Mouse (Mus musculus) lung, embryonic 15.5 days (tissue): Measurements from ENCODE around the gene Foxo3. TPM values are rescaled to one million over a fixed set of nuclear protein-coding genes. Genes with fewer than 3 reads are reported as not detected.

ENCODE experiments used
- ATAC-seq: fragments of 200-750 bp; cut with Nextera tagmentation; 2 replicates; pipeline ENCODE4 v1.8.0; 2017; ENCODE audit warnings: moderate number of reproducible peaks, borderline replicate concordance; ENCODE audit not compliant: low FRiP score, low TSS enrichment; ENCODE audit errors: extremely low read depth
- H3K27ac ChIP-seq: fragments of 300-500 bp; sonication (generic); 2 replicates; pipeline ENCODE4 v1.5.1; 2015; ENCODE audit warnings: moderate library complexity, mild to moderate bottlenecking, inconsistent platforms
- H3K27me3 ChIP-seq: fragments of 300-500 bp; sonication (generic); 2 replicates; pipeline ENCODE4 v1.6.1; 2015; ENCODE audit warnings: inconsistent platforms
- H3K36me3 ChIP-seq: fragments of 300-500 bp; sonication (generic); 2 replicates; pipeline ENCODE4 v1.6.1; 2015; ENCODE audit warnings: inconsistent platforms
- H3K4me1 ChIP-seq: fragments of 300-500 bp; sonication (generic); 2 replicates; pipeline ENCODE4 v1.6.1; 2015; ENCODE audit warnings: inconsistent platforms
- H3K4me2 ChIP-seq: fragments of 300-500 bp; sonication (generic); 2 replicates; pipeline ENCODE4 v1.6.1; 2015; ENCODE audit warnings: inconsistent platforms, mild to moderate bottlenecking, moderate library complexity
- H3K4me3 ChIP-seq: fragments of 300-500 bp; sonication (generic); 2 replicates; pipeline ENCODE4 v1.5.1; 2015; ENCODE audit warnings: mild to moderate bottlenecking, inconsistent platforms
- H3K9ac ChIP-seq: fragments of 300-500 bp; sonication (generic); 2 replicates; pipeline ENCODE4 v1.6.1; 2015; ENCODE audit warnings: inconsistent platforms
- H3K9me3 ChIP-seq: fragments of 300-500 bp; sonication (generic); 2 replicates; pipeline ENCODE4 v1.6.1; 2016; ENCODE audit warnings: inconsistent platforms
- WGBS: fragments of 180-500 bp; shearing (Covaris S2); methylation state at CpG from one replicate; pipeline ENCODE4 v1.1.7; 2015; 5-methylcytosine and 5-hydroxymethylcytosine counted together
- polyA plus RNA-seq: library from polyadenylated mRNA; unstranded; fragments of >200 nt; fragmentation: Nextera tagmentation; extraction: Ambion mirVana; gene quantifications from 2 replicates; pipeline ENCODE4 v1.2.1, GENCODE M21; 2015

The Foxo3 gene
- polyA plus RNA-seq, 1 experiment from 2014 or later = 8.9 TPM

DNA sequence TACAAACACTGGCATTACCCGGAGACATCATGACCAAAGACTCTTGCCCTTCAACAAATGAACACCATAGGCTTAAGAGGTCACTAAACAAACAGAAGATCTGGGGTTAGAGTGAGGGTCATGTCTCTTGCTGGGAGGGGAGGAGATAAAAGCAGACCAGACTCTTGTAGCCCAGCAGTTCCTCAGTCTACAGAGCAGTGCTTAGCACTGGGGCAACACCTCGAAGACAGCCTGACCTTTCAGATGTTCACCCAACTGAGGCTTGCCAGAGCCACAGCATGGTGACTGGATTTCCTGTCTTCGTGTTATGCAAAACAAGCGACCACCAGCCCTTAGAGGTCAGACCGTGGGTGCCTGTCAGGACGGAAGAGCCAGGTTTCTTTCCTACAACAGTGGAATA lies 83.6 kb downstream of the Foxo3 start:
- no peak overlapping the region for H3K4me2 ChIP-seq
- H3K27me3 ChIP-seq = no peaks in the 10 kb centered on the region

DNA sequence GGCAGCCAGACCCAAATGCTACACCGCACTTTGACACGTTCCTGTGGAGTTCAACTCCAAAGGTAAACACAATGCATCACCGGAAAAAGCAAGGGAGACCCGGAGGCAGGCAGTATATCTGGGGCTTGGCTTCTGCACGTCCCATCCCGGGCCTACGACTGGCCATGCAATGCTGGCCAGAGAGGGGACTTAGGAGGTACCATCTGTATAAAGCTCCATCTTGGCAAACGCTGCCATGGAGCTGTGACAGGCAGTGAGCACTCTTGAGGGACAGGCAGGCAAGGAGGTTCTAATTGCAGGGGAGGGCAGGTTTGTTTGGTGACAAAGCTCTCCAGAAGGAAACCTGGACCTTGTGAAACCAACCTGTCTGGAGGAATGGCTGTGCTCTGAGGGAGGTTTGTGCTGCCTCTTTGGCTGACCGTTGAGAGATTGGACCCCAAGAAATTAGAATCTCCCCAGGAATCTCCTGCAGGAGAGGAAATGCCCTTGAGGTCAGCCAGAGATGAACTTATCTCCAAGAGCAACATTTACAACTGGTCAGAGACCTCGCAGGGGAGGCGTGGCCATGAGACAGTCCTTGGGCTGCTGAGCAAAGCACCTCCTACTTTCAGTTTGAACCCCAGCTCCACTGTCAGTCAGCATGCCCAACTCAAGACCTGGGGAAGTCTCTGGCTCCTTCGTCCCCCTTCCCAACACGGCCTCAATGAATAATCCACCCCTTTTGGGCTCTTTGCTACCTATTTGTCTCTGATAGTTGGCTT lies 86.7 kb downstream of the Foxo3 start:
- 49% methylated on average over 13 of the region's 13 CpGs for WGBS
- H3K4me1 ChIP-seq = peaks cover 31% of the 10 kb centered on the region
- H3K4me2 ChIP-seq = no peak overlapping the region
- H3K9me3 ChIP-seq = no peaks in the 10 kb centered on the region
- H3K36me3 ChIP-seq = peaks cover 11% of the 10 kb centered on the region; the same call in 1 of the 2 replicates
- H3K27ac ChIP-seq = no peak overlapping the region
- no peak overlapping the region for H3K9ac ChIP-seq
- no peak overlapping the region for H3K4me3 ChIP-seq
- ATAC-seq = no peak
- H3K27me3 ChIP-seq = no peaks in the 10 kb centered on the region

More for the DNA sequence above, 83.6 kb downstream of the Foxo3 start:
- peaks cover 41% of the 10 kb centered on the region for H3K4me1 ChIP-seq
- H3K4me3 ChIP-seq = no peak overlapping the region
- H3K27ac ChIP-seq = no peak overlapping the region
- no peak for ATAC-seq
- H3K9me3 ChIP-seq = no peaks in the 10 kb centered on the region
- H3K9ac ChIP-seq = no peak overlapping the region
- peaks cover 20% of the 10 kb centered on the region for H3K36me3 ChIP-seq
- WGBS = 31% methylated on average over 6 of the region's 6 CpGs

DNA sequence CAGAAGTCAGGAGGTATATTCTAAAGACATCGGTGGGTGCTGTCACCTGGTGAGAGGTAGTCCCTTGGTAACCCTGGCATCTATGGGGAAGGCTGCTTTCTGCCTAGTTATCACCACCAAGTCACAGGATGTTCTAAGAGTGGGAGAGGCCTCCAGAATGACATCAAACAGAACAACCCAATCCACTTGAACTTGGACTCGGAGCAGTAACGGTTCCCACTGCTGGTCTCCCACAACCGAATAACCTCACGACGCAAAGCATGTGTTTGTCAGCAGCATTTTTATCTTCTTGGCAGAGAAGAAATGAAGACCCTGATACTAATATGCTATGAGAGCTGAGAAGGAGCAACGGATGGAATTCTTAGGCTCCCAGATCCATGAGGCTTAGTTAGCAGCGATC lies 87.5 kb downstream of the Foxo3 start:
- H3K9ac ChIP-seq = no peak overlapping the region
- 68% methylated on average over 8 of the region's 8 CpGs for WGBS
- no peak overlapping the region for H3K27ac ChIP-seq
- peaks cover 19% of the 10 kb centered on the region; the same call in 1 of the 2 replicates for H3K36me3 ChIP-seq
- no peak overlapping the region for H3K4me2 ChIP-seq
- no peak overlapping the region for H3K4me3 ChIP-seq
- H3K4me1 ChIP-seq = peaks cover 31% of the 10 kb centered on the region
- H3K27me3 ChIP-seq = no peaks in the 10 kb centered on the region
- H3K9me3 ChIP-seq = no peaks in the 10 kb centered on the region
- ATAC-seq = no peak

DNA sequence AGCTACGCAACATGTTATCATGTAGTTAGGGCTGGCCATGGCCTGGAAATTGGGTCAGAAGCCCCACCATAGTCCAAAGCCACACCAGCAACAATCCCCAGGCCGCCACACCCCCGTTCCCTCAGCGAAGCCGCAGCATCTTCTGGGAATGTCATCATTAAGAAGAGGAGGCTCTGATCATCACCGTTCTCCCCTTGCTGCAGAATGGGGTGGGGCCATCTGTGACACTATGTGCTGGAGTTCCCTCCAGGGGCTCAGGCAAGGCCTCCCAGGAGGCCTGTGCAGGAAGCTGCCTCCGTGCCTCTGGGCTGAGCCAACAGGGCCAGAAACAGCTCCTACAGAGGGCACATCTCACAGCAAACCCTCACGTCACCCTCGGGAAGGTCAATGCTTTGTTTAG lies 88.5 kb downstream of the Foxo3 start:
- Histone ChIP-seq H3K36me3 (peaks cover 28% of the 10 kb centered on the region), H3K9me3 (no peaks in the 10 kb centered on the region), H3K9ac (no peak overlapping the region), H3K27ac (no peak overlapping the region), H3K4me2 (no peak overlapping the region), H3K4me3 (no peak overlapping the region), H3K4me1 (peaks cover 30% of the 10 kb centered on the region), H3K27me3 (no peaks in the 10 kb centered on the region)
- no peak for ATAC-seq
- WGBS = 62% methylated on average over 9 of the region's 9 CpGs

DNA sequence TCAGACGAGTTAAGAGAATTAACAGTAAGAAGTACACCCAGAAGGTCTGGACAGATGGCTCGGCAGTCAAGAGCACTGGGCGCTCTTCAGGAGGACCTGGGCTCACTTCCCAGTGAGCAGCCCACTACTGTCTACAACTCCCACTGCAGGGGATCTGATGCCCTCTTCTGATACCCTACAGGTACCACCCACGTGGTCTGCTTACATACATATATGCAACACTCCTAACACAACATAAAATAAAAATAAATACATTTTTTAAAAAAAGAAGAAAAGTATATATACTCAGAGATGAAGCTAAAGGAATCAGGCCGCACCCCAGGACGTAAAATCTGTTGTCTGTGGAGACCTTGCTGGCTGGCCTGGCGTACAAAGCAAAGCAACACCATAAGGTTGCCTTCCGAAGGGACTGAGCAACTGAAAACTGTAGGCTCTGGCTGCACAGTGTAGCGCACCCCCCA lies 89.6 kb downstream of the Foxo3 start:
- H3K27ac ChIP-seq = no peak overlapping the region
- H3K27me3 ChIP-seq = no peaks in the 10 kb centered on the region
- H3K9ac ChIP-seq = no peak overlapping the region
- no peak overlapping the region for H3K4me2 ChIP-seq
- 79% methylated on average over 9 of the region's 9 CpGs for WGBS
- H3K9me3 ChIP-seq = no peaks in the 10 kb centered on the region
- H3K4me1 ChIP-seq = peaks cover 25% of the 10 kb centered on the region
- no peak overlapping the region for H3K4me3 ChIP-seq
- peaks cover 34% of the 10 kb centered on the region for H3K36me3 ChIP-seq
- no peak for ATAC-seq

DNA sequence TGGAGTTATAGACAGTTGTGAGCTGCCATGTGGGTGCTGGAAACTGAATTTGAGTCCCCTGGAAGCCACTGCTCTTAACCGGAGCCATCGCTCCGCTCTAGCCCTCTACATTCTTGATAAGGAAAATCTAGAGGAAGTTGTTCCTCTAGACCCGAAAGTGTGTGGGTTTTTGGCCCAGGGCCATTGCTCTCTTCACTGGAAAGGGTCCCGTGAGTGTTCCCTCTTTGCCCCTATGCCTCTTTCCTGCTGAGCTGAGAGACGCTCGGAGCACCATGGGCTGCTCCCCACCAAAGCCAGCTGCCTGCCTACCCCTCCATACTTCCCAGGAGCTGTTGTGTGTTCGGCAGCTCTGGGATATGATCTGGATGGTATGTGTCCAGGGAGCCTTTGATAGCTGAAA lies 96.2 kb downstream of the Foxo3 start:
- 66% methylated on average over 8 of the region's 8 CpGs for WGBS
- no peak for ATAC-seq
- Histone ChIP-seq H3K4me3 (no peak overlapping the region), H3K27me3 (no peaks in the 10 kb centered on the region), H3K9me3 (no peaks in the 10 kb centered on the region), H3K9ac (no peak overlapping the region), H3K4me1 (no peaks in the 10 kb centered on the region; the same call in 1 of the 2 replicates), H3K27ac (no peak overlapping the region), H3K36me3 (peaks cover 27% of the 10 kb centered on the region), H3K4me2 (no peak overlapping the region)

DNA sequence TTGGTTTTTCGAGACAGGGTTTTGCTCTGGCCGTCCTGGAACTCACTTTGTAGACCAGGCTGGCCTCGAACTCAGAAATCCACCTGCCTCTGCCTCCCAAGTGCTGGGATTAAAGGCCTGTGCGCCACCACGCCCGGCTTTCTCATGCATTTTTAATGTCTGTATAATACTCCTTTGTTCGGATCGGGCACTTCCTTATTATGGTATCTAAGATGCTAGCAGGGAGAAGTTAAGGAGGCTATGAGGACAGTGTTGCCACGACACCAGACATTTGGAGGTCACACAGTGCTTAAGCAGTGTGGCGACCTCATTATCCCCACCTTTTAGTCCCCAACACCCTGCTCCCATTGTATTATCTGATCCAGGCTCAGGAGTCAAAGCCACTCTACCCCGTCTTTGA lies 97.8 kb downstream of the Foxo3 start:
- H3K4me2 ChIP-seq = no peak overlapping the region
- H3K9me3 ChIP-seq = no peaks in the 10 kb centered on the region
- no peak overlapping the region for H3K4me3 ChIP-seq
- no peaks in the 10 kb centered on the region for H3K27me3 ChIP-seq
- H3K27ac ChIP-seq = no peak overlapping the region
- H3K4me1 ChIP-seq = no peaks in the 10 kb centered on the region; the same call in 1 of the 2 replicates
- no peak overlapping the region for H3K9ac ChIP-seq
- ATAC-seq = no peak
- WGBS = 95% methylated on average over 11 of the region's 11 CpGs
- peaks cover 13% of the 10 kb centered on the region for H3K36me3 ChIP-seq

DNA sequence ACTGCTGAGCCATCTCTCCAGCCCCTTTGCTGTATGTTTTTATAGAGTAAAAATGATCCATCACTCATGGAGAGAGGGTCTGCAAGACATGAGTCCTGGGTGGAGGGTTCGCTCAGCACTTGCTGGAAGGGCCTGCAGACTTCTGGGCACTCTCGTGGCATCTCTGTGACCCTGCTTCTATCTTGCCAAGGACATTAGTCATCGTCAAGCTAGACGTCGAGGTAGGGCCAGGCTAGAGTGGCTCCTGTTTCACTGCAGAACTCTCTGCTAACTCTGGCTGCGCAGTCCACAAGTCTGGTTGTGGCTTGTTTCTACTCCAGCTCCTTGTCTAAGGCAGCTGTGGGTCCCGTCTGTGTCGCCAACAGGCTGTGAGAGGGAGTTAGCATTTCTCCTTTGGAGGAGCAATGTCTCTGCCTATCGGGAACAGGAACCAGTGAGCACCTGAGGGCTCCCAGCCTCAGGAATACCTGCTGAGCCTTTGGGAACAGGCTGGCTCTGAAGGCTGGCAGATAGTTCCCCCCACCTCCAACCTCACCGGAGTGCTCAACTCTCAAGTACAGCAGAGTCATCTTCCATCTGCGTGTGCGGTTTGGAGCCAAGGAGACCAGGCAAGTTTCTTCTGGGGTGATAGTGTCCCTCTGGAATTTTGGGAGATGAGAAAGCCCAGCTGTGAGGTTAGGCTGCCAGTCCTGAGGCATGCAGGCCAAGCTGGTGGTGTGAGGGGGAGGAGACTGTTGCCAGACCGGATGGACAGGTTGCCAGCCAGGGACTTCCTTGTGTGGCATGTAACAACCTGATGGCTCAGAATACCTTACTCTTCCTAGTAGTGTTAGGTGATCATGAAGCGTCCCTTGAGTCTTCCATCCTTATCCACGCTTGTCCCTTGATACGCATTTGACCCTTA lies 98.5 kb downstream of the Foxo3 start:
- Histone ChIP-seq H3K36me3 (peaks cover 5% of the 10 kb centered on the region), H3K9me3 (no peaks in the 10 kb centered on the region), H3K4me1 (no peaks in the 10 kb centered on the region; the same call in 1 of the 2 replicates), H3K27me3 (no peaks in the 10 kb centered on the region), H3K4me3 (no peak overlapping the region), H3K9ac (no peak overlapping the region), H3K4me2 (no peak overlapping the region), H3K27ac (0 out of 2 replicates have a peak overlapping the region, but pooled peaks have one; percentile 8)
- 64% methylated on average over 16 of the region's 16 CpGs for WGBS
- ATAC-seq = 0 out of 2 replicates have a peak, but pooled peaks have one; percentile 41

DNA sequence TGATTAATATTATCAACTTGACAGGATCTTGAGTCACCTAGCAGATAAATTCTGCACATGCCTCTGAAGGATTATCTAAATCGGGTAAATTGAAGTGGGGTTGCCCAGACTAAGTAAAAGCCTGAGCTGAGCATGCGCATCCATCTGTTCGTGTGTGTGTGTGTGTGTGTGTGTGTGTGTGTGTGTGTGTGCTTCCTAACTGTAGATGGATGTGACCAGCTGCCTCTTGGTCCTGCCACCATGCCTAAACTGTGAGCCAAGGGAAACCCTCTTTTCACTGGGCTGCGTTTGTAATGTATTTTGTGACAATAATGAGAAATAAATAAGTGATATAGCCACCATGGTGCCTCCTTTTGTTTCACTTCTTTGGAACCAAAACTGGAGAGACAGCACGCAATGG lies 102.3 kb downstream of the Foxo3 start:
- H3K9me3 ChIP-seq = no peaks in the 10 kb centered on the region
- no peak overlapping the region for H3K9ac ChIP-seq
- H3K4me3 ChIP-seq = no peak overlapping the region
- H3K27ac ChIP-seq = no peak overlapping the region
- no peaks in the 10 kb centered on the region for H3K36me3 ChIP-seq
- no peak overlapping the region for H3K4me2 ChIP-seq
- WGBS = 53% methylated on average over 5 of the region's 5 CpGs
- no peaks in the 10 kb centered on the region for H3K27me3 ChIP-seq
- ATAC-seq = no peak
- peaks cover 13% of the 10 kb centered on the region for H3K4me1 ChIP-seq

DNA sequence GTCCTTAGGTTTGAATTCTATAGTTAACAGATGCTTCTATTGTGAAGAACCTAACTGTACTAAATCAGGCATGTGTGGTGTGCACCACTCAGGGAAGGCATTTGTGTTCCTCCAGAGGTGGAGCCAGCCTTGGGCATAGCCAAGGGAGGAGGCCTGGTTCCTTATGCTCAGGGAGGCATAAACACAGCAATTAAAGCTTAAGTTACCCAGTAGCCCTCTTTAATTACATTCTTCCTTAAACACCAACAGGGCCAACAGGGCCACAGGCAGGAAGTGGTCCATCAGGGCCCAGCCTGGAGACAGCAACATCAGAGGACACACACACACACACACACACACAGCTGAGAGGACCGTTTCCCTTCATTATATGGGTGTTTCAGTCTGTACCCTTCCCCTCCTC lies 102.7 kb downstream of the Foxo3 start:
- H3K4me3 ChIP-seq = no peak overlapping the region

DNA sequence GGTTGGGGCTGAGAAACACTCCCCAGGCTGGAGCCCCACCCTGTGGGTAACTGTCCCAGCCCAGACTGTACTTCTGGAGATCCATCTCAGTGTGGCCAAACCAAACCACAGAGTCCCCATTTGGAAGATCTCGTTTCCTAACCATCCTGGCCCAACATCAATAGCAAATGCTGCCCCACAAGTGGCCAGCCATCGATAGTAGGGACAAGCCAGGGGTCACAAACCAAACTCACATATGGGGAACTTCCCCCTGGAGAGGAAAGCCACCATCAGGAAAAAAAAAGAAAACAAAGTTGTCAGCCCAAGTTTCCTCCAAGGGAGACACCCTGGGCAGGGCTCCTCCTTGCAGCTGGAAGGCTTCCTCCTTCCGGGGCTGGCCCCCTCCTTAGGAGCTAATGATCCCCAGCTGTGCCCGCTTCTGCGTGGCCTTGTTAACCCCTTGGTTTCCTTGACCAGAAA lies 105.6 kb downstream of the Foxo3 start:
- Histone ChIP-seq H3K27me3 (no peaks in the 10 kb centered on the region), H3K9me3 (no peaks in the 10 kb centered on the region), H3K4me1 (peaks cover 13% of the 10 kb centered on the region), H3K9ac (no peak overlapping the region), H3K4me2 (no peak overlapping the region), H3K36me3 (no peaks in the 10 kb centered on the region), H3K4me3 (no peak overlapping the region), H3K27ac (peak overlapping the region; percentile 34; the same call in 1 of the 2 replicates)
- ATAC-seq = peak; percentile 69; the same call in 1 of the 2 replicates
- 7% methylated on average over 5 of the region's 5 CpGs for WGBS

More for the DNA sequence above, 102.7 kb downstream of the Foxo3 start:
- no peak overlapping the region for H3K9ac ChIP-seq
- peaks cover 13% of the 10 kb centered on the region for H3K4me1 ChIP-seq
- WGBS = 25% methylated on average over 1 of the region's 1 CpGs
- no peak overlapping the region for H3K27ac ChIP-seq
- no peaks in the 10 kb centered on the region for H3K36me3 ChIP-seq
- H3K9me3 ChIP-seq = no peaks in the 10 kb centered on the region
- no peaks in the 10 kb centered on the region for H3K27me3 ChIP-seq
- H3K4me2 ChIP-seq = no peak overlapping the region
- no peak for ATAC-seq

DNA sequence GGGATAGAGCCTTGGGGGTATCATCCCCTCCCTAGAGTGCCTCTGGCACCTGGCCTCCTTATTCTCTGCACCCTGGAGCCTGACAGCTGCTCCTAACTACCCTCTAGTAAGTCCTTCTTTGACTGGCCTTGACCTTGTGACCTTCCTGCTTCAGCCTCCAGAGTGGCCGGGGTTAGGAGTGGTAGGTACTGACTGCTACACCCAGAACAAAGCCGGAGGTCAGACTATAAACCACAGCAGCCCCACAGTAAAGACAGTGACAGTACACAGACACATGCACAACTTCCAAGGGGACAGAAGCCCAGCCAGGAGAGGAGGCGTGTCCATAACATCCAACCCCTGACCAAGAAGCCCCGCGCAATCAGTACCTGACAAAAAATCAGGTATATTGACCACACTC lies 106.4 kb downstream of the Foxo3 start:
- Histone ChIP-seq H3K27ac (no peak overlapping the region), H3K9me3 (no peaks in the 10 kb centered on the region), H3K36me3 (no peaks in the 10 kb centered on the region), H3K4me3 (no peak overlapping the region), H3K9ac (no peak overlapping the region), H3K27me3 (no peaks in the 10 kb centered on the region), H3K4me2 (no peak overlapping the region), H3K4me1 (peaks cover 13% of the 10 kb centered on the region)
- 69% methylated on average over 5 of the region's 5 CpGs for WGBS
- ATAC-seq = no peak
